Mouse (Mus musculus) CD4-positive, CD25-positive, alpha-beta regulatory T cell, adult 2 months (primary cell): ENCODE data around the gene Cxcl13.

Experiments used
- DNase-seq: peaks from one replicate; pipeline ENCODE4 v3.0.0-alpha.2; 2012; ENCODE audit warnings: low read depth, low spot score

Gene Cxcl13

DNA sequence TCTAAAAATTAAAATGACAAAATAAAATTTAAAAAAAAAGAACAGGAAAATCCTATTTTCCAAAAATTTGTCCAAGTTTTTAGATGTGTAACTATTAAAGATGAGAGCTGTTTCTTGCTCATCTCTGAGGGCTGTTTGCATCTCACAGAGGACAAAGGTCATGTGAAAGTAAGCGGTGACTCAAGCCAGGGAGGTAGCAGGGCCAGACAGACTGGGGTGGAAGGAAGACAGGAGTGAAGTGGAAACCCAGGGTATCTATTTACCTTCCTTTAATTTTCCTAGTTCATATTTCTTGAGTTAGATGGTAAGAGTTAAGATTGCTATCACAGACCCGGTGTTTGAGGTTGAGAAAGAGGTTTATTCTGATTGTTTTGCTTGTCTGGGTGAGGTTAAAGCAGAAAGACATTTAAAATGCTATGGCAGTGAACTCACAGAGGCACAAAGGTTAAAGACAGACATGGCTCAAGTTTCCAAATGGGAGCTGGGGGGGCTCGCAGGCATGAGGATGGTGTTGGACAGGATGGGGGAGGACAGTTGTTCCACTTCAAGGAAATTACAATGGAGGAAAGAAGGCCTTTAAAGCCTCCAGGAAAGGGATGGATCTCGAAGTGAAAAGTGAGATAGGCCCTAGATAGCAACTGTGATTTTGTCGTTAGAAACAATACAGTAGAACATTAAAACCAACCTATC lies 27.2 kb downstream of the Cxcl13 start:
- DNase-seq = no peak

DNA sequence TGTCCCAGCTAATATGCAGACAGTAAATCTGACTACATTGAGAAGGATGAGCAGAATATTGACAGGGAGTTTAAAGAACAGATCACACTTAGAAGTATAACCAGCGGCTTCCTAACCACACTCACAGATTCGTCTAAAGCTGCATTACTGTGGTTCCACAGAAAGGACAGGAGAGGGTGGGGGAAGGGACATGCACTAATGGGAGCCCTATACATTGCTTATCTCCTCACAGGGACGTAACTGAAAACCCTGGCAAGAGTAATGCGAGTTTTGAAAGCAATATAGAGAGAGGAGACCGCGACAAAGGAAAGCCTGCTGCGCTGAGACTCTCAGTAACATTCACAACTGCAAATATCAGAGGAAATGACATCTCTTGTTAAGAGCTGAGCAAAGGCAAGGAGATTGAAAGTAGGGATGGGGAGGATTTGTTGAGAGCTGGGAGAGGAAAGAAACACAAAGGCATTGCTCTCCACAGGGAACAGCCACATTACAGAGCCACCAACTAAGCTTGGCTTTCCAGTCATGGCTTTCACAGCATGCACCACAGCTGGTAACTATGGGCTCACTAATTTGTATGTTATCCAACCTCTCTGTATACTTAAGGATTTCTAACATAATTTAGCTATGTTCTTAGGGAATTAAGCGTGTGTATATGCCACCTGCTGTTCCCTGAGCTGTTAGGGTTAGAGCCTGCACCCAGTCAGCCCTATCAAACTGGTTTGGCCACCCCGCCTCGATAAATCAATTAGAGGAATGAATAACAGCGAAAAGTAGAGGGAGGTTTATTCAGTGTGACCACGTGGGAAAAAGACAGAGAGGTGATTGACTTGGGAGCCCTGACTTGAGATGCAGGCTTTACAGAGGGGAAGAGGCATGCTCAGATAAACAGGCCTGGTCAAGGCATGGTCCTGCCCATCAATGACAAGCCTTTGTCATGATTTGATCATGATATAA lies 34.9 kb downstream of the Cxcl13 start:
- DNase-seq = no peak

DNA sequence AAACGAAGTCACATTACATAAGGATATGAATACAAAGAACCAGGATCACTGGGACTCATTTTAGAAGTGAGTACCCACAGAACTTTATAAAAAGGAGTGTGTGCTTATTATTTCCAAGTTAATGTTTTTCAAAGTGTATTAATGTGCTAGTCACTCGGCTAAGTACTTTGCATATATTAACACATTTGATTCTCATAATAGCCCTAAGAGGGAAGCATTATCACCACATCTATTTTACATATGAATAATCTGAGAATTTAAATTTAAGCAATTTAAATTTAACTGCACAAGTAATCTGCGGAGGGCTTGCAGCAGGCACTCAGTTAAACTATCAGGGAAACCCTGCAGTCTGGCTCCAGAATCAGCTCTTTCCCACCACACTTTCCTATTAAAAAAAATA lies 40.5 kb downstream of the Cxcl13 start:
- DNase-seq = no peak

DNA sequence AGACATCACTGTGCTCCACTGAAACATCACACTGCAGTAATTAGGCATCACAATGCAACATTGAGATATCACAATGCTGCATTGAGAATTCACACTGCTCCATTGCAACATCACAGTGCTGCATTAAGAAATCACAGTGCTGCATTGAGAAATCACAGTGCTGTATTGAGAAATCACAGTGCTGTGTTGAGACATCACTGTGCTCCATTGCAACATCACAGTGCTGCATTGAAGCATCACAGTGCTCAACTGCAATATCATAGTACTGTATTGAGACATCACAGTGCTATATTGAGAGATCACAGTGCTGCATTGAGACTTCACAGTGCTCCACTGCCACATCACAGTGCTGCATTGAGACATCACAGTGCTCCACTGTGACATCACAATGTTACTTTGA lies 46.6 kb downstream of the Cxcl13 start:
- DNase-seq = no peak

DNA sequence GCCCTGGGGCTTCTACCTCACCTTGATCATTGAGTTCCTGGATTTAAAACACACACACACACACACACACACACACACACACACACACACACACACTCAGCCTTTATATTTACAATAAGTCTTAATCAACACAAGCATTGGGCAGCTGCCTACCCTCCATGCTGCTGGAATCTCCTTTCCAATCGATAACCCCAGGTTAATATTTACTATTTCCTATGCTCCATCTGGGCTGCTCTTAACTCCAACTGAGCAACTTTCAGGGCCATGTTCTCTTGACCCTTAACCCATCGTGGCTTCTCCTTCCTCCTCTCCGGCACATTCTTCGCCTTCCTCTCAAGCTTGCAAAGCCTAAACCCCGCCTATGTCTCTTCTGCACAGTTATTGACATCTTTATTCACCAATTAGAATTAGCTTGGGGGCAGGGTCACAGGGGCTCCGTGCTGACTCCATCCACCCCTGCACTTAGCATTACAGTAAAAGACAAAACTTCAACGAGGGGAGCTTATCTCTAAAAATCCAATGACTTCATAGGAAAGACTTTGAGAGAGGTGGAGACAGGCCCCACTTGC lies 51.6 kb downstream of the Cxcl13 start:
- no peak for DNase-seq

DNA sequence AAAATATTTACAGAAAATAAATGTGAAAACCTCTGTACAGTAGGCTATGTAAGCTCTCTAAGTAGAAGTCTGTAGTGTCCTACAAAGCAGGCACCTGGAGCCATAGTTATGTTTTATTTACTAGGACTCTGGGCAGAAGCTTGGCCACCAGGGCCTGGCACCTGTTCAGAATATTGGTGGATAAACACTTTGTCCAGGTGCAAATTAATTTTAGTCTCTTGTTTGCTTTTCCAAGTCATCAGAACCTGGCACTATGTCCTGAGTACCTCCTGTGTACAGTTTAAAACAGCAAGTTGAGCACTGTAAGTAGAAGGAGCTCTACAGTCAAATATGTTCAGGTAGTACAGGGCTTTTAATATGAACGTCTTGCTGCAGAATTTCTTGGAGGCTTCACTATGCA lies 52.3 kb downstream of the Cxcl13 start:
- DNase-seq = no peak
